Mouse (Mus musculus) forelimb bud, embryonic 11.5 days (tissue): ENCODE data around the gene Doxl2.

ENCODE experiments used
- DNase-seq: peaks from one replicate; pipeline ENCODE4 v3.0.0-alpha.2; 2012; ENCODE audit warnings: low read depth, low spot score

Gene Doxl2

DNA sequence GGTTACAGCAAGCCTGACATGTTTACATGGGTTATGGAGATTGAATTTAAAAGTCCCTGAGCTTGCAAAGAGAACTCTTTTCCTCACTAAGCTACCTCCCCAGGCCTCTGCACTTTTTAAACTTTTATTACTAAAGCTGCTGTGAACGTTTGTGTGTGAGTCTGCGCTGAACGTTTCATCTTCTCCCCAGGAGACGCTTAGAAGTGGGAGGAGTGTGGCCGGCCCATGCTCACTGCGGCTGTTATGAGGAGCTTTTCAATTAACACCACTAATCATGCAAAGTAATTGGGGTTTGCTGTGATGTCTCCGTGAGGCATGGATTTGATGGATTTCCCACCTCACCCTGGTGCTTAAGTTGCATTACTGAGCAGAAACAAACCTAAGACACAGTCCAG, 34.4 kb downstream of the Doxl2 start:
- peak; percentile 43 for DNase-seq

DNA sequence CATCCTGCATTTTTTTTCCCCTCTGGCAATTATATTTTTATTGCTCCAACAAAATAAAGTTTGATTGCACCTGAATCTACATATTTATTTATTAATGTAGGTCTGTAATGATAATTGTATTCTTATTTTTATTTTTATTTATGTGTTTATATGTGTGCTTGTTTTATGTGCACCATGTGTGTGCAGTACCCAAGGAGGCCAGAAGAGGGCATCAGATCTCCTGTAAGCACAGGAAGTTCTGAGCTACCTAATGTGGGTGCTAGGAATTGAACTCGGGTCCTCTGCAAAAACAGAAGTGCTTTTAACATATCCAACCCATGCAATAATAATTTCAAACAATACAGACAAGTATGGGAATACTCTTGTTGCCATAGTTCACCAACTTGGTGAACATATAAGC, 34.9 kb downstream of the Doxl2 start:
- no peak for DNase-seq

DNA sequence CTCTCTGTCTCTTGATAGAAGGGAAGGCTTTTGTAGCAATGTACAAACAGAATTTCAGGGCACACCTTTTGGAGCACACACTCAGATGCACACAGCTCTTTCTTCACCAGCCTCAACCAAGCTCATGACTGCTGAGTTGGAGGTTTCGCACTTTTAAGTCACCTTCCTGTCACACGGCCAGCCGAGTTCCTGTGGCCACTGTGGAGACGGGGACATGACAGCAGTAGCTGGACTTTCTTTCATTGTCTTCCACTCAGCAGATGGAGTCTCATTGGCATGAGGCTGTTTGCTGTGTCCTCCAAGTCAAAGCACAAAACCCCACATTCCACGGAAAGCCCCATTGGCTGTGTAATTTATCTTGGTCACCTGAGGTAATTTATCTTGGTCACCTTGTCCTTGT, 36.4 kb downstream of the Doxl2 start:
- no peak for DNase-seq

DNA sequence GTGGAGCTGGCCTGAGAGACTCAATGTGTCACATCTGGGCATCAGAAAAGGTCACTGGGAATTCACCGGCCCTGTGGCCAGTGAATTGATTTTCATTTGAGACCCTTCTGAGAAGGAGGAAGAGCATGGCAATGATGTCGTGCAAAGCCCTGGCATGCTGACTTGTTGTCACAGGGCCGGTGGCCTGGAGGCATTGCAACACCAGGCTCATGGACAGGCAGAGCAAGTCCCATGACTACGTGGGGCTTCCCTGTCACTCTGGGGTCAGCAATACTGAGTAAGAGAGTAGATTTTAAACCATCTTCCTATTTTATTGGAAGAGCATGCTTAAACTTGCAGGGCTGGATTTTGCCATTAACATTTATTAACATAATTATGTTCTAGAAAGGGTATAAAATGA, 38.3 kb downstream of the Doxl2 start:
- no peak for DNase-seq

DNA sequence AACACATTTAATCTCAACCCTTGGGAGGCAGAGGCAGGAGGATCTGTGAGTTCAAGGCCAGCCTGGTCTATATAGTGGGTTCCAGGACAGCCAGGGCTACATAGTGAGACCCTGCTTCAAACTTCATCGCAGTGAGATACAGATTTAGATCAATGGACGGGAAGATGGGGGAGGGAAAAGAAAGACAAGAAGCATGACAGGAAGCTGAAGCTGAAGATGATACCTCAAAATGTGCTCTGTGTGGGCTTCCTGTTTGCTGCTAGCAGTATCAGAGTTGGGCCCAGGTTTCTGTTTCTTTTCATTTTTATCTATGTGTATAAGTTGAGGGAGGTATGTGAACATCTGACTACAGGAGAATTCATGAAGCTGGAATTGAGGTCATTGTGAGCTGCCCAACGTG, 38.7 kb downstream of the Doxl2 start:
- DNase-seq, result no peak

DNA sequence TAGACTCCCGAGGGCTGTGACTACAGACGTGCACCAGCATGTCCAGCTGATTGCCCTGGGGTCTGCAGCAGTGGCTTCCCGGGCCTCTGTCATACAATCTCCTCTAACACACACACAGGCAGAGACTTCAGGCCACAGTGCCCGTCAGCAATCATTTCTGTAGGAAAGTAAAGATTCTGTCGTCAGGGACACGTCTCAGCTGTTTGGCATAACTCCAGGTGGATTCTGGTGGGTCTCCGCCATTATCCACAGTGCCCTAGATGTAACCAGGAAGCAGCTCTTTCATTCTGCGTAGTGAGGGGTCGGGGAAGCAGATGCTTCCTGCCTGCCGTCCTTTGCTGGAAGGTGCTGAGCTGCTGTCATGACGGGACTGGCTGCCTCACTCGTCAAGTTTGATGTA, 42.4 kb downstream of the Doxl2 start:
- no peak for DNase-seq

DNA sequence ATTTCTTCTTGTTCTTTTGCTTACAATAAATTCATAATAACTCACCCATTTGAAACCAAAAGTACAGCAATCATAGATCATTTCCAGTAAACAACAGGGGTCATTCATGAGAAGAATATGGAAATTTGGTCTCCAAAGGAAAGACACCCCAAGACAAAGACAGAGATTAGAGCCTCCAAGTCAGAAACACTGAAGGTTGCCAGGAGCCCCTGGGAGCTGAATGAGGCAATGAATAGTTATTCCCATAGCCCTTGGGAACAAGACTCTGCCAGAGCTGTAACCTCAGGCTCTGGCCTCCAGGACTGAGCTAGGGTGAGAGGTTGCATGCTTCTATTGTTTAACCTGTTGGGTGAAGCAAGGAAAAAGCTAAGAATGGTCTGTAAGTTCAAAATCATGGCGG, 44.6 kb downstream of the Doxl2 start:
- DNase-seq, result no peak

DNA sequence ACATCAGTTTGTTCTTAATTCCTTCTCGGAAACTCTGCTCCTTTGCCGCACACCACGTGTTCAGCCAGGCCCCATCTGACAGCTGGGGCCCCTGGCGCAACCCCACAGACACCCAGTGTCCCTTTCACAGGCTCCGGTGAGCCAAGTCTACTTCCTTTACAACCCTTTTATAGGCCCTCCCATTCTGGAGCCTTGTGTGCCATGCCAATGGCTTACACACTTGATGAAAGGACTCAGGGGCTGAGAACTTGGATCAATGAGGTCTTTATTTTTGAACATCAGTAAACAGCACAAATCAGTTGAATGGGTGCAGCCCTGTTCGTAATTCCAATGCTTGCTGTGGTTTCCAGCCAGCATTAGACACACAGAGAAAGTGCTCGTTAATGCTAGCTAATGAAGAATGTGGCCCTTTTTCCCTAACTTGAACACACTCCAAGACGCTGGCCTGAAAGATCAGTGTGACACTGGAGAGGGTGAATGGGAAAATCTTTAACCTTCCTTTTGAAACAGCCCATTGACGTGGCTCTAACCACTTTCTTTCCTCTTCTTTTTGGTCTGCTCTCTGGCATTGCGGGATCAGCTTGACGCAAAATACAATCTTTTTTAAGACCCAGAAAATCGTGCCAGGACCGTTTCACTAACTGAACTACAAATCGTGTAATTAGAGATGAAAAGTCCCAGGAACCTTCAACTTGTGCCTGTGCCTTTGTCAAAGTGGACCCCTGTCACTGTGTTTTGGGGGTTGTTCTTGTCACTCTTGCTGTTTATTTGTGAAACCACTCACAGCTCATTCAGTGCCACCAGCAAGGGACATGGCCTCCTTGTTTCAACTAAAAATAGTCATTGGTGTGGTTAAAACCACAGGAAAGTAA, 46.6 kb downstream of the Doxl2 start:
- DNase-seq, result no peak

DNA sequence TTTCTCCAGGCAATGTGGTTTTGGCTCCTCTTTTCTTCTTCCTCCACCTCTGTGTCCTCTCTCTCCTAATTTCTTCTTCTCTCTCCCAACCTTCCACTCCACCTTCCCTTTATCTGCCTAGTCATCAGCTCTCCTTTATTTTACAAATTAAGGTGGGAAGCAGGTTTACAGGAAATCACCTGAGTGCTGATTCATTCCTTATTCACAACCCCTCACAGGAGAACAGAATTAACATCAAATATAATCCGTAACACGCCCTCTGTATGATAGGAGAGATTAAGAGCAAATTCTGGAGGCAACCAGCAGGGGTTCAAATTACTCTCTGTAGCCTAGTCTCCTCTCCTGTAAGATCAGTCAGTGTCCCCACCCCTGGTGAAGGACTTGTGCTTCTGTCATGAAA, 47.6 kb downstream of the Doxl2 start:
- DNase-seq, result no peak

DNA sequence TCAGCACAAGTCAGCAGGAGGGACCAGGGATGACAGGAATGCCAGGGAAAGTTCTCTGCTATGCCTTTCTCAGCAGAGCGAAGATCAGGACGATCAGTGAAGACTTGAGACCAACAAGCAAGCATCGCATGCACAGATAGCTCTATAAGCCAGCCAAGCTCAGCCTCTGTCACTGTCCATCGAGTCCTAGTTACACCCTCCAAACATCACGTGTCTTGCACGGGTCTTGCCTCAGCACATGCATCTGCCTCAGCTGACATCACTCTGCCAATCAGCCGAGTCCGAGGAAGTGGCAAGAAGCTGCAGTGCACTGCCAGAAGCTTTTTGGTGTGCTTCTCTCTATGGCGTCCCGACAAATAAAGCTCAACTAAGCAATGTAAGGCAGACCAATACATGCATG, 48.6 kb downstream of the Doxl2 start:
- no peak for DNase-seq

DNA sequence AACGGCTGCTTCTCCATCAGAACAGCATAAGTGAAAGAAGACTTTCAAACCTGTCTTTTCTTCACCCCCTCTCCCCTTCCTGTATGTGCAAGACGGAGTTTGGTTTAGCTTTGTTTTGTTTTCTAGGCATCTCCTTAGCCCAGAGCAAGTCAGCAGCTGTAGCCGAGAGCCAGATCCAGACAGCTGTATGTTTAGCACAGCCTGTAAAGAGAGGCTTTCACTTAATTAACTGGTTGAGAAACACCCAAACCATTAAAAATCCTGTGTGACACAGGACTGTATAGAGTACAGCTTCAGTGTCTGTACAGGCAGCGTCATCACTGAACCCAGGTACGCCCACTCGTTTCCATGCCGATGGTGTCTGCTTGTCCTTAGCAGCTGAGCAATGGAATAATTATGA, 50.5 kb downstream of the Doxl2 start:
- no peak for DNase-seq

DNA sequence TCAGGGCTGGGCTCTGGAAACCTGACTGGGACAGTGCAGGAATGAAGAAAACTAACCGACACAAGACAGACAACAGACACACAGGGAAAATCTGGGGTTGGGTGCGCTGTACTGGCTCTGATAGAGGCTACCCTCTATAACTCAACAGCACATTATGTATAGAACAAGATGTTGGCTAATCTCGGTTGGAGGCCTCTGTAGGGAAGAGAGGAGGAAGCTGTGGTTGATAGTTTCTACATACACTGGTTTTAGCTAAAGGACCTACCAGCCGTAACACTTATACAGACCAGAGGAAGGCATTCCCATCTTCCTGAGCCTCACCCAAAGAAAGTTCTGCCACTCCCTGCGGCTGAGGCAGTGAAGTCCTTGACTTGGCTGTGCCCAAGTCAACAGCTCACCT, 51.7 kb downstream of the Doxl2 start:
- DNase-seq, result no peak

DNA sequence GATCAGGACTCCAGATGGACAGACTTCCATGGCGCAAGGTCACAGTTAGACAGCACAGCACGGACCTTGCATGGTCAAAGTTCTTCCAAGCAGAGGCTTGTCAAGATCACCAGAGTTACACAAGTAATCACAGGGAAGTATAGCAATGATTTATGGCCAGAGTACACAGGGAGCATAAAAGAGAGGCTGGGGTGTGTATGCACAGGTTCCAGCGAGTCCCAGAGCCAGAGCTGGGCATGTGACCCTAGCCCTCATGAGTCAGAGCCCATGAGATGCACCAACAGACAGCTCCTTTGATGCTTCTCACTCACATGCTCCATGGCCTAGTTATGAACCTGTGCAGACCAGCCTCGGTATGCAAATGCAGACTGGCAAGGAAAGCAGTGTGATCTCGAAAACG, 53.3 kb downstream of the Doxl2 start:
- no peak for DNase-seq
